Mouse (Mus musculus) lung, embryonic 14.5 days (tissue): Measurements from ENCODE around the gene Exph5. TPM values are rescaled to one million over a fixed set of nuclear protein-coding genes. Genes with fewer than 3 reads are reported as not detected.
A peak's percentile ranks its signal among the peaks of the same experiment; 100 is the strongest.

Experiments
- ATAC-seq: fragments of 200-750 bp; cut with Nextera tagmentation; 2 replicates; pipeline ENCODE4 v1.8.0; 2017; ENCODE audit warnings: mild to moderate bottlenecking, moderate TSS enrichment, moderate library complexity; ENCODE audit not compliant: insufficient read depth
- DNase-seq: peaks from one replicate; pipeline ENCODE4 v3.0.0-alpha.2; 2015
- H3K27ac ChIP-seq: fragments of 300-500 bp; sonication (generic); 2 replicates; pipeline ENCODE4 v1.5.1; 2014; ENCODE audit warnings: low read depth, mild to moderate bottlenecking, moderate library complexity
- H3K27me3 ChIP-seq: fragments of 300-500 bp; sonication (generic); 2 replicates; pipeline ENCODE4 v1.6.1; 2014; ENCODE audit warnings: low read length, control low read depth; ENCODE audit not compliant: insufficient read depth
- H3K36me3 ChIP-seq: fragments of 300-500 bp; sonication (generic); 2 replicates; pipeline ENCODE4 v1.6.1; 2014; ENCODE audit warnings: control low read depth; ENCODE audit not compliant: insufficient read depth
- H3K4me1 ChIP-seq: fragments of 300-500 bp; sonication (generic); 2 replicates; pipeline ENCODE4 v1.6.1; 2014; ENCODE audit warnings: antibody characterized with exemption, control low read depth; ENCODE audit not compliant: insufficient read depth
- H3K4me2 ChIP-seq: fragments of 300-500 bp; sonication (generic); 2 replicates; pipeline ENCODE4 v1.6.1; 2014; ENCODE audit warnings: mild to moderate bottlenecking
- H3K4me3 ChIP-seq: fragments of 300-500 bp; sonication (generic); 2 replicates; pipeline ENCODE4 v1.5.1; 2014; ENCODE audit warnings: low read depth, low read length
- H3K9ac ChIP-seq: fragments of 300-500 bp; sonication (generic); 2 replicates; pipeline ENCODE4 v1.6.1; 2014
- H3K9me3 ChIP-seq: fragments of 300-500 bp; sonication (generic); 2 replicates; pipeline ENCODE4 v1.6.1; 2016; ENCODE audit warnings: low read depth, low read length, control low read depth
- CTCF ChIP-seq: IDR thresholded peaks from 2 replicates; pipeline ENCODE4 v1.5.1; 2016; ENCODE audit warnings: antibody characterized with exemption, low read depth
- WGBS: fragments of 180-500 bp; shearing (Covaris S2); extraction: QIAGEN DNeasy Blood & Tissue Kit; methylation state at CpG from one replicate; pipeline ENCODE4 v1.1.7; 2014; 5-methylcytosine and 5-hydroxymethylcytosine counted together
- polyA plus RNA-seq: library from polyadenylated mRNA; unstranded; fragments of >200 nt; fragmentation: Nextera tagmentation; extraction: Ambion mirVana; gene quantifications from 2 replicates; pipeline ENCODE4 v1.2.1, GENCODE M21; 2014

The Exph5 gene
- polyA plus RNA-seq, 1 experiment from 2014 or later, result 5.0 TPM

DNA sequence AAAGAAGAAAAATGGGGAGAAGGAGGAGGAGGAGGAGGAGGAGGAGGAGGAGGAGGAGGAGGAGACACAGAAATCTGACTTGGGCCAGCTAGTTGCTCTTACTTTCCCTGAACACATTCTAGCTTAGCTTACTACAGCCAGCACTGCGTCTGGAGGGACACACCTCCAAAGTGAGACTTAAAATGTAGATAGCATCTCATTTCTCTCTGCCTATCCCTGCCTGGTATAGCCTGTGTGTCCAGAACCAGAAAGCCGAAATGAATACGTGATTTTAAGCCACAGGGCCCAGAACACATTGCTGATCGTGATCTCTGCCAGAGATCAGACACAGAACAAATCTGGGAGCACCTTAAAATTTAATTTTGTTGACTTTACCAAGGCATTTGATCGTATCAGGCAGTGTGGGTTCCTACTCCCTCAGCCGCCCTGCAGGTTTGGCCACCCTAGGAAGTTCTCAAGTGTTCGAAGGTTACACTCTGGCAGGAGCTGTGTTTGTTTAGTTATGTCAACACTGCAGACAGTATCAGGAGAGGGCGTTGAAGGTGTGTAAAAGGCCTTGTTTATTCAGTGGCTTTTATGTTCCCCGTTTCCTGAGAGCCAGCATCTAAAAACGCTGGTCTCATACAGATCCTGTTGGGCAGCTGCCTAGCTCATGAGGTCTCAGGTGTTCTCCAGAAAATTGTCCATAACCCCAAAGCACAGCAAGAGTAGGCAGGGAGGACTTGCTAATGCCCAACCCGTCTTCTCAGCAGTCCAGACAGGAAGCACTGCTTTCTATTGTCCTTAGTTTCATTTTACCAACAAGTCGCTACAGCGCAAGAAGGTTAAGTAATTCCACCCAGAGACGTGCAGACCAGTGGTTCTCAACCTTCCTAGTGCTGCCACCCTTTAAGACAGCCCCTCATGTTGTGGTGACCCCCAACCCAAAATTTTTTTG lies 55.0 kb downstream of the Exph5 start:
- Histone ChIP-seq H3K4me3 (no peak overlapping the region), H3K4me1 (no peaks in the 10 kb centered on the region), H3K36me3 (no peaks in the 10 kb centered on the region), H3K27ac (peak overlapping the region; percentile 83), H3K4me2 (peak overlapping the region; percentile 40), H3K9me3 (no peaks in the 10 kb centered on the region), H3K9ac (no peak overlapping the region; the same call in 1 of the 2 replicates), H3K27me3 (no peaks in the 10 kb centered on the region)
- 24% methylated on average over 14 of the region's 14 CpGs for WGBS
- no peak for TF ChIP-seq CTCF
- DNase-seq (peak; percentile 78), ATAC-seq (peak; percentile 98)

DNA sequence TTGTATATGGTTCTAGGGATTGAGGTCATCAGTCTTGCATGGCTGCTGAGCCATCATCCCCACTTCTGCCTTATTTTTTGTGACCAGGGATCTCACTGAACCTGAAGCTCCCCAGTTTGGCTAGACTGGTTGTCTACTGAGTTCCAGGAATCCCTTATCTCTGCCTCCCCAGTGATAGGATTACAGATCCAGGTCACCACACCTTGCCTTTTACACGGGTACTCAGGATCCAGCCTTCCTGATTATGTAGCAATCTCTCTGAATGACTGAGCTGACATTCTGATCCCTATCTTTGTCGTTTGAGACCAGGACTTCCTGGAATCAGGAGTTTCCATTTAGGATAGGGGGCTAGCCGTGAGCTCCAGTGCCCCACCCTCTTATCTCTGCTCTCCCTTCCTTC lies 69.9 kb downstream of the Exph5 start:
- 45% methylated on average over 3 of the region's 3 CpGs for WGBS
- no peaks in the 10 kb centered on the region for H3K9me3 ChIP-seq
- H3K4me2 ChIP-seq, result no peak overlapping the region
- no peaks in the 10 kb centered on the region for H3K36me3 ChIP-seq
- H3K4me3 ChIP-seq, result no peak overlapping the region
- no peaks in the 10 kb centered on the region for H3K4me1 ChIP-seq
- H3K9ac ChIP-seq, result no peak overlapping the region
- H3K27ac ChIP-seq, result no peak overlapping the region
- ATAC-seq, result no peak
- no peak for TF ChIP-seq CTCF
- no peak for DNase-seq
- no peaks in the 10 kb centered on the region for H3K27me3 ChIP-seq

DNA sequence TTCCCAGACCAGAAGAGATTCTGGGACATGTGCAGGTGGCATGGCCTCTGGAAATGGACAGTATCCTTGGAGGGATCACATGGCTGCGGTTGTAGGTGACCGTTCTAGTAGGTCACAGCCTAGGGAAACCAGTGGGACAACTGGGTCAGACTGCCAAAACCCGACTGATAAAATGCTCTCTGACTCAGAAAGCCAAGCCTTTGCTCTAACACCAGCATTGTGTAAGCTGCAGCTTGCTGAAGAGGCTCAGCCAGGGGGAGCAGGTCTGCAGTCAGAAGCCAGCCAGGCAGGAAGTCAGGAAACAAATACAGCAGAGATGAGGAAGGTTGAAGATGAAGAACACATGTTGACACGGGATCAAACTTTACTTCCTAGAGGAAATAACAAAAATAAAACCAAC lies 74.4 kb downstream of the Exph5 start:
- Histone ChIP-seq H3K36me3 (no peaks in the 10 kb centered on the region), H3K27me3 (no peaks in the 10 kb centered on the region), H3K4me1 (no peaks in the 10 kb centered on the region), H3K9ac (no peak overlapping the region), H3K4me2 (no peak overlapping the region), H3K27ac (no peak overlapping the region), H3K9me3 (no peaks in the 10 kb centered on the region), H3K4me3 (no peak overlapping the region)
- ATAC-seq, result no peak
- TF ChIP-seq CTCF, result 0 out of 2 replicates have a peak, but pooled peaks have one; percentile 10
- DNase-seq, result peak; percentile 22
- 58% methylated on average over 4 of the region's 4 CpGs for WGBS

DNA sequence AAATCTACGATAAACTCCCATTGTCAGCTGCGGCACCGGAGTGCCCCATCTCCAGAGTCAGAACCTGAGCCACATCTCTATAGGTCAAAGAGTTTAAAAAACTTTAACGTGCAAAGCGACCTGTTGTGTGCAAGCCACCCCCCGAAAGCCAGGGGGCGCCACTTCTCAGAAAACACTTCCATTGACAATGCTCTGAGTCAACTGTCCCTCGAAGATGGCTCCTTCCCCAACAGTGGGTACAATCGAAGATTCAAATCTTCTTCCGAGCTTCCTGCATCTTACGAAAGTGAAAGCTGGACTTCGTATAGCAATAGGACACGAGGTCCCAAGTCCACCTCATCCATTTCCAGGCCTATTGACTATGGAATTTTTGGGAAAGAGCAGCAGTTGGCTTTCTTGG lies 75.3 kb downstream of the Exph5 start:
- H3K36me3 ChIP-seq, result no peaks in the 10 kb centered on the region
- 85% methylated on average over 13 of the region's 13 CpGs for WGBS
- ATAC-seq, result no peak

DNA sequence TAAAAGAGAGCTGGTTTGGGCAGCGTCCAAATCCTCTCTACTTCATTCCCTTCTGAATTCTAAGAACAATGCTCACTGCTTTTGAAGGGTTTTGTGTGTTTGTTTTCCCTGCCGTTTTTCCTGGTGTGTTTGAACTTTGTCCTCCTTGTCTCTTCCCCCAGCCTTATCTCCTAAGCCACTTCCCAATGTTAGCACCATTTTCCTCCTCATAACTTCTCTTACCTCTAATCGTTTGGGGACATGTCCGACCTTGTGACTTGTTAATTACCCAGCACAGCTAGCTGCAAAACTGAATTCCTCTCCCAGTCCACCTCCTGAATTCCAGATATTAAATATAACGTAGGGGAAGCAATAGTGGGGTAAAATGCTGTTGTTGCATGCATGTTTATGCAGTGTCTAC lies 76.1 kb downstream of the Exph5 start:
- Histone ChIP-seq H3K4me2 (no peak overlapping the region), H3K9ac (no peak overlapping the region), H3K27me3 (no peaks in the 10 kb centered on the region), H3K9me3 (no peaks in the 10 kb centered on the region), H3K36me3 (no peaks in the 10 kb centered on the region), H3K27ac (no peak overlapping the region), H3K4me1 (no peaks in the 10 kb centered on the region), H3K4me3 (no peak overlapping the region)
- TF ChIP-seq CTCF, result no peak
- WGBS, result 38% methylated on average over 5 of the region's 5 CpGs
- DNase-seq, result peak; percentile 39
- ATAC-seq, result no peak

More for the DNA sequence above, 75.3 kb downstream of the Exph5 start:
- TF ChIP-seq CTCF, result peak; percentile 40
- no peak for DNase-seq
- no peak overlapping the region for H3K4me3 ChIP-seq
- H3K27ac ChIP-seq, result no peak overlapping the region
- H3K9me3 ChIP-seq, result no peaks in the 10 kb centered on the region
- no peak overlapping the region for H3K9ac ChIP-seq
- H3K27me3 ChIP-seq, result no peaks in the 10 kb centered on the region
- no peak overlapping the region for H3K4me2 ChIP-seq
- no peaks in the 10 kb centered on the region for H3K4me1 ChIP-seq

DNA sequence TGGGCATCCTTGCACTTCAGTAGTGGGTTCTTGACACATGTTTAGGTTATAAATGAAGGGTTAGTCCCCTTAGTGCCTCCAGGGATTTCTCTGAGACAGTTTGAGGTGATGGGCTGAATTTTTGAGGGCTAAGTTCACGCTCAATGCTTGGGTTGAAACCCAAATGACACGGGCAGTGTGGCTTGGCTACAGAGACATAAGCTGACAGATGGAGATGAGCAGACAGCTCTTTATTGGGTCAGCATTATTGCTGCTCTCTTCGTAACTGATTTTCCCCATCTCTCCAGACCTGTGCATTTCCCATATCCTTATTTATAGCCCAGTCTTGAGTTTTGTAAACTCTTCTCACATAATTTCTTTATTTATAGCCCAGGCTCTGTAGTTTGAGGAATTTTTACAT lies 76.7 kb downstream of the Exph5 start:
- Histone ChIP-seq H3K4me2 (no peak overlapping the region), H3K27me3 (no peaks in the 10 kb centered on the region), H3K9me3 (no peaks in the 10 kb centered on the region), H3K36me3 (no peaks in the 10 kb centered on the region), H3K9ac (no peak overlapping the region), H3K4me1 (0 out of 2 replicates have a peak, but pooled peaks cover 1% of the 10 kb centered on the region), H3K4me3 (no peak overlapping the region), H3K27ac (no peak overlapping the region)
- WGBS, result 67% methylated on average over 3 of the region's 3 CpGs
- no peak for TF ChIP-seq CTCF
- DNase-seq (no peak), ATAC-seq (no peak)

DNA sequence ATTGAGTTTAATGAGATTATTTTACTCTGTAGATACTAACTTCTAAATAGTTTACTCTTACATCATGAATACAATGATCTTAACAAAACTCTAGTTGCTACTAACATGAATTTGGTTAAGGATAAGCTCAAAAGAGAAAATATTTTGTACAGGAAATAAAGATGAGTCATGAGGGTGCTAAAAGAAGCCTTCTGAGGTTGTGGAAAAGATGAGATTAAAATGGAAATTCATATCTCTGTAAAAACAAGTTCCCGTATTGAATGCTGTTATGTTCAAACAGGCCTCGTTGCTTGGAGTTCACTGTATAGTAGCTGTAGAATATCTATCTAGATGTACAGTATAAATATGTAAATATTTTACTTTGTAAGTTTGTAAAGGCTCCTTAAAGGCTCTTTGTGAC lies 79.1 kb downstream of the Exph5 start:
- Histone ChIP-seq H3K4me1 (0 out of 2 replicates have a peak, but pooled peaks cover 3% of the 10 kb centered on the region), H3K27ac (no peak overlapping the region), H3K9me3 (no peaks in the 10 kb centered on the region), H3K36me3 (no peaks in the 10 kb centered on the region), H3K9ac (no peak overlapping the region), H3K27me3 (no peaks in the 10 kb centered on the region), H3K4me2 (no peak overlapping the region), H3K4me3 (no peak overlapping the region)
- TF ChIP-seq CTCF, result no peak
- 58% methylated on average over 2 of the region's 2 CpGs for WGBS
- DNase-seq, result no peak
- ATAC-seq, result no peak
